Mouse (Mus musculus) forebrain, embryonic 10.5 days (tissue): ENCODE measurements at regions not wholly inside any gene's neighbourhood (a gene's known extent, or its start where the extent isn't known, plus 50 kb on each side); places are given as distances from the start of the nearest gene placed in this dataset.

ENCODE experiments used
- DNase-seq: peaks from one replicate; pipeline ENCODE4 v3.0.0-alpha.2; 2017; ENCODE audit warnings: low spot score; ENCODE audit errors: extremely low spot score
- H3K27ac ChIP-seq: fragments of 300-500 bp; sonication (generic); 2 replicates; pipeline ENCODE4 v1.5.1; 2016; ENCODE audit warnings: mild to moderate bottlenecking
- H3K27me3 ChIP-seq: fragments of 300-500 bp; sonication (generic); 2 replicates; pipeline ENCODE4 v1.6.1; 2016; ENCODE audit warnings: mild to moderate bottlenecking; ENCODE audit not compliant: poor library complexity, severe bottlenecking
- H3K36me3 ChIP-seq: fragments of 300-500 bp; sonication (generic); replicated peaks from 2 replicates; pipeline ENCODE4 v1.6.1; 2016; ENCODE audit warnings: mild to moderate bottlenecking, moderate library complexity
- H3K4me1 ChIP-seq: fragments of 300-500 bp; sonication (generic); 2 replicates; pipeline ENCODE4 v1.6.1; 2016
- H3K4me3 ChIP-seq: fragments of 300-500 bp; sonication (generic); 2 replicates; pipeline ENCODE4 v1.5.1; 2016; ENCODE audit warnings: mild to moderate bottlenecking, moderate library complexity
- H3K9me3 ChIP-seq: fragments of 300-500 bp; sonication (generic); 2 replicates; pipeline ENCODE4 v1.6.1; 2016; ENCODE audit warnings: mild to moderate bottlenecking, moderate library complexity
- WGBS: fragments of 180-500 bp; shearing (Covaris S2); methylation state at CpG from one replicate; pipeline ENCODE4 v1.1.7; 2016; 5-methylcytosine and 5-hydroxymethylcytosine counted together

GRCm38 (mm10) chr13:102634236-102634957, 59.0 kb upstream of the Cd180 start:
- DNase-seq = no peak
- Histone ChIP-seq H3K4me1 (peaks cover 24% of the 10 kb centered on the region), H3K4me3 (no peak overlapping the region), H3K27ac (no peak overlapping the region), H3K27me3 (no peaks in the 10 kb centered on the region), H3K36me3 (no peaks in the 10 kb centered on the region), H3K9me3 (0 out of 2 replicates have a peak, but pooled peaks cover 3% of the 10 kb centered on the region)
- WGBS = 93% methylated on average over 10 of the region's 10 CpGs

DNA sequence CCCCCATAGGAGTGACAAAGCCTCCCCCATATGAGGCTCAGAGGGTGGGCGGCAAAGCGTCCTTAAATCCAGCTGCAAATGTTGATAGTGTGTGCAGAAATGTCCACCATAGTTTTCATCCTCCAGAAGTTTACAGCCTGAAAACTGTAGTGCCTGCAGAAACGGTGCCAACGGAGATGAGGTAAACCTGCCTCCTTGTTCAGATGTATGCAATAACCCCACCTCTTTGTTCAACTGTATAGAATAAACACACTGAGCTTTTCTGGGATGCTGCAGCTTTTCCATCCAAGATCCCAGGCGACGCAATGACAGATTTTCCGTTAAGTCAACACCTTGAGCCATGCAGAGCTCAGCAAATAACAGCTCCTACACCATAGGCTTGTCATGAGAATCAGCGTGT, 57.3 kb upstream of the Cd180 start:
- no peak for DNase-seq
- H3K27ac ChIP-seq = no peak overlapping the region
- WGBS = 79% methylated on average over 8 of the region's 8 CpGs
- no peak overlapping the region for H3K4me3 ChIP-seq
- peaks cover 17% of the 10 kb centered on the region for H3K4me1 ChIP-seq
- 0 out of 2 replicates have a peak, but pooled peaks cover 3% of the 10 kb centered on the region for H3K9me3 ChIP-seq
- no peaks in the 10 kb centered on the region for H3K27me3 ChIP-seq
- no peaks in the 10 kb centered on the region for H3K36me3 ChIP-seq

- no peaks in the 10 kb centered on the region for H3K36me3 ChIP-seq
- H3K27me3 ChIP-seq = no peaks in the 10 kb centered on the region
- no peak overlapping the region for H3K4me3 ChIP-seq
- 0 out of 2 replicates have a peak, but pooled peaks cover 3% of the 10 kb centered on the region for H3K9me3 ChIP-seq
- H3K27ac ChIP-seq = no peak overlapping the region
- DNase-seq = no peak
- 11% methylated on average over 5 of the region's 5 CpGs for WGBS
- peaks cover 17% of the 10 kb centered on the region for H3K4me1 ChIP-seq
These were observed 56.3 kb upstream of the Cd180 start for GRCm38 (mm10) chr13:102637059-102637458.

- H3K9me3 ChIP-seq = 0 out of 2 replicates have a peak, but pooled peaks cover 3% of the 10 kb centered on the region
- peaks cover 28% of the 10 kb centered on the region for H3K4me1 ChIP-seq
- DNase-seq = no peak
- no peak overlapping the region for H3K4me3 ChIP-seq
- no peak overlapping the region for H3K27ac ChIP-seq
- peaks cover 5% of the 10 kb centered on the region; the same call in 1 of the 2 replicates for H3K27me3 ChIP-seq
- WGBS = 93% methylated on average over 9 of the region's 9 CpGs
- H3K36me3 ChIP-seq = no peaks in the 10 kb centered on the region
These were observed 53.7 kb upstream of the Cd180 start for GRCm38 (mm10) chr13:102639651-102640050.

DNA sequence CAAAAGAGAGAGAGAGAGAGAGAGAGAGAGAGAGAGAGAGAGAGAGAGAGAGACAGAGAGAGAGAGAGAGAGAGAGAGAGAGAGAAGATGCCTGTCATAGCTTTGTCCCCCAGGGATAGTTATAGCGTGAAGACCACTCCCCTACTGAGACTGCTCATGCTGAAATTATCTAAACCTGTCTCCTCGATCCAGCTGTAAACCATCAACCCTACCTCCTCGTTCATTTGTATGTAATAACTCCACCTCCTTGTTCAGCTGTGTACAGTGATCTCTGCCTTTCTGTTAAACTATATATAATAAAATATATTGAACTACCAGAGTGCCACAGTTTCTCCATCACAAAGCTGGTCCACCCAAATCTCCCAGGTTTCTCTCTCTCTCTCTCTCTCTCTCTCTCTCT, 53.2 kb upstream of the Cd180 start:
- WGBS = 78% methylated on average over 3 of the region's 3 CpGs
- no peak for DNase-seq

More for the DNA sequence above, 53.2 kb upstream of the Cd180 start:
- Histone ChIP-seq H3K36me3 (no peaks in the 10 kb centered on the region), H3K27me3 (peaks cover 5% of the 10 kb centered on the region; the same call in 1 of the 2 replicates), H3K4me3 (no peak overlapping the region), H3K27ac (no peak overlapping the region), H3K4me1 (peaks cover 33% of the 10 kb centered on the region), H3K9me3 (0 out of 2 replicates have a peak, but pooled peaks cover 3% of the 10 kb centered on the region)
